7 mouse cellular contexts compared by ENCODE assay signal in the genomic region with DNA sequence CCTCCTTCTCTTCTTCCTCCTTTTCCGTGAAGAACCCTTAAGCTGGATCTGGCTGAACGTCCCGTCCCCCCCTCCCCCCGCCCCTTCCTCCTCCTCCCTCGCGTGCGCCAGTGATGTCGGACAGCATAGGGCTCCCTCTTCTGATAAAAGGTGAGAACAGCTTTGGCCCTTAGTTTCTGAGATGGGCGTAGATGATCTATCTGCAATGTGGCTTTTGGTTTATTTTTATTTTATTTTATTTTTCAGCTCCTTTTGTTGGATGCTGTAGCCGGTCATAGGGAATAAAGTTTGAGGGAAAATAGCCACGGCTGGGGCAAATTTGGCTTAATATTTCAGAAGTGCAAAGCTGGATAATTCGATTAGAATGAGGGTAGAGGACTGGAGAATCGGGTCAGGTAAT. TPM values are rescaled to one million over a fixed set of nuclear protein-coding genes. Genes with fewer than 3 reads are reported as not detected.
A peak's percentile ranks its signal among the peaks of the same experiment; 100 is the strongest.
DNase-seq lines count a peak whose midpoint lies in the region; ATAC-seq and TF ChIP-seq lines count a peak whose summit lies in the region.

No protein-coding gene starts in this region.

- H3K27ac ChIP-seq in ES-Bruce4 (ENCODE audit: insufficient read depth, low read length), result peak overlapping the region; percentile 83
- peak overlapping the region in 1 of 2 experiments; percentile 49; a peak in 1 of 4 replicates for H3K27ac ChIP-seq in heart, embryonic 14.5 days (replicated peaks in 1 of 2; ENCODE audit: control insufficient read depth in 1 of 2, insufficient read depth in 1 of 2, low read depth in 2 of 2, low read length in 2 of 2)

- TF ChIP-seq POLR2A in ES-Bruce4 (IDR thresholded peaks at IDR 0.05; ENCODE audit: insufficient read depth, low read length), result no peak

- peak; percentile 31 for TF ChIP-seq CTCF in ES-Bruce4 (IDR thresholded peaks at IDR 0.05; ENCODE audit: low read depth, low read length)

- H3K4me3 ChIP-seq in ES-Bruce4 (ENCODE audit: low read depth, low read length), result no peak overlapping the region
- H3K4me3 ChIP-seq in heart, embryonic 14.5 days (ENCODE audit: control insufficient read depth in 1 of 2, insufficient read depth in 1 of 2, low read depth in 1 of 2, low read length in 2 of 2), result peak overlapping the region; percentile 61 to 69; a peak in 3 of 4 replicates

- H3K9me3 ChIP-seq in ES-Bruce4 (replicated peaks; ENCODE audit: control insufficient read depth, insufficient read depth, low read length, poor library complexity, severe bottlenecking), result no peaks in the 10 kb centered on the region
- H3K9me3 ChIP-seq in heart, embryonic 14.5 days (ENCODE audit: control insufficient read depth, low read length), result no peaks in the 10 kb centered on the region

- TF ChIP-seq EP300 in ES-Bruce4 (IDR thresholded peaks at IDR 0.05; ENCODE audit: insufficient read depth, low read depth, low read length), result no peak

- ATAC-seq in heart, embryonic 14.5 days (ENCODE audit: insufficient number of reproducible peaks, insufficient read depth, low FRiP score, low read depth), result no peak
- peak; percentile 86 for ATAC-seq in megakaryocyte progenitor cell, adult 5-6 weeks (replicated peaks; ENCODE audit: poor library complexity)

- peaks cover 3% of the 10 kb centered on the region for H3K4me1 ChIP-seq in ES-Bruce4 (ENCODE audit: control insufficient read depth, insufficient read depth, low read length)
- H3K4me1 ChIP-seq in heart, embryonic 14.5 days (ENCODE audit: control insufficient read depth in 2 of 2, insufficient read depth in 2 of 2, low read length in 2 of 2), result peaks cover 5 to 6% of the 10 kb centered on the region in 2 experiments; a peak in 3 of 4 replicates

- under 1% methylated on average over 5 of the region's 13 CpGs for WGBS in heart, embryonic 14.5 days

- no peaks in the 10 kb centered on the region for H3K36me3 ChIP-seq in ES-Bruce4 (ENCODE audit: control insufficient read depth, insufficient read depth, low read length, poor library complexity, severe bottlenecking)
- H3K36me3 ChIP-seq in heart, embryonic 14.5 days (ENCODE audit: control insufficient read depth, insufficient read depth, low read length), result peaks cover 6% of the 10 kb centered on the region; the same call in 1 of the 2 replicates

- DNase-seq in A20 (ENCODE audit: low read depth, low spot score), result peak; percentile 72
- peak; percentile 81 for DNase-seq in embryo, embryonic 10 days (ENCODE audit: low spot score)
- DNase-seq in kidney, postnatal 25 days, result peak; percentile 56 to 71
- DNase-seq in testis, postnatal 10 days (ENCODE audit: low spot score), result peak; percentile 42

- peak overlapping the region; percentile 80 for H3K4me2 ChIP-seq in heart, embryonic 14.5 days (ENCODE audit: low read length)

- peak overlapping the region; percentile 83 for H3K9ac ChIP-seq in ES-Bruce4 (ENCODE audit: low read depth, poor library complexity, severe bottlenecking)
- peak overlapping the region; percentile 78 for H3K9ac ChIP-seq in heart, embryonic 14.5 days (ENCODE audit: low read length)

- H3K27me3 ChIP-seq in ES-Bruce4 (ENCODE audit: control insufficient read depth, insufficient read depth, low read length, poor library complexity, severe bottlenecking), result no peaks in the 10 kb centered on the region
- H3K27me3 ChIP-seq in heart, embryonic 14.5 days (ENCODE audit: control insufficient read depth, insufficient read depth, low read length), result no peaks in the 10 kb centered on the region

RNA-seq across cellular contexts. Expression of gene Pgap2, which starts 12.3 kb away (rescaled TPM):
- polyA plus RNA-seq in ES-Bruce4 (2011; ENCODE audit: insufficient read depth, insufficient read length, low read depth, missing spikeins), result 48.9 and 55.0 TPM in 2 replicates
- 63.5 and 70.1 TPM in 2 replicates for polyA plus RNA-seq in heart, embryonic 14.5 days (2014; fragmentation: Nextera tagmentation; extraction: Ambion mirVana)
- 71.9 and 80.7 TPM in 2 replicates for total RNA-seq in megakaryocyte progenitor cell, adult 5-6 weeks (2015)
- total RNA-seq in megakaryocyte progenitor cell, adult 5-6 weeks (2017), result 30.6 and 32.9 TPM in 2 replicates

RNA-seq across cellular contexts. Expression of gene Nup98, which starts 12.4 kb away (rescaled TPM):
- polyA plus RNA-seq in ES-Bruce4 (2011; ENCODE audit: insufficient read depth, insufficient read length, low read depth, missing spikeins), result 118 and 119 TPM in 2 replicates
- polyA plus RNA-seq in heart, embryonic 14.5 days (2014; fragmentation: Nextera tagmentation; extraction: Ambion mirVana), result 27.3 and 27.6 TPM in 2 replicates
- 75.3 TPM in 2 replicates for total RNA-seq in megakaryocyte progenitor cell, adult 5-6 weeks (2015)
- 41.3 and 46.1 TPM in 2 replicates for total RNA-seq in megakaryocyte progenitor cell, adult 5-6 weeks (2017)

RNA-seq across cellular contexts. Expression of gene Rhog, which starts 33.5 kb away (rescaled TPM):
- 20.0 and 20.4 TPM in 2 replicates for polyA plus RNA-seq in ES-Bruce4 (2011; ENCODE audit: insufficient read depth, insufficient read length, low read depth, missing spikeins)
- 43.8 and 46.2 TPM in 2 replicates for polyA plus RNA-seq in heart, embryonic 14.5 days (2014; fragmentation: Nextera tagmentation; extraction: Ambion mirVana)
- total RNA-seq in megakaryocyte progenitor cell, adult 5-6 weeks (2015), result 208 and 213 TPM in 2 replicates
- 44.7 and 47.3 TPM in 2 replicates for total RNA-seq in megakaryocyte progenitor cell, adult 5-6 weeks (2017)

RNA-seq across cellular contexts. Expression of gene Stim1, which starts 45.3 kb away (rescaled TPM):
- polyA plus RNA-seq in ES-Bruce4 (2011; ENCODE audit: insufficient read depth, insufficient read length, low read depth, missing spikeins), result 26.0 and 28.9 TPM in 2 replicates
- 13.1 and 15.0 TPM in 2 replicates for polyA plus RNA-seq in heart, embryonic 14.5 days (2014; fragmentation: Nextera tagmentation; extraction: Ambion mirVana)
- total RNA-seq in megakaryocyte progenitor cell, adult 5-6 weeks (2015), result 22.4 and 23.5 TPM in 2 replicates
- total RNA-seq in megakaryocyte progenitor cell, adult 5-6 weeks (2017), result 33.5 and 36.4 TPM in 2 replicates
